Mouse (Mus musculus): ENCODE measurements around the gene Lat2.

- no peak for TF ChIP-seq CTCF (IDR thresholded peaks at IDR 0.05; ENCODE audit: low read depth, low read length)
- TF ChIP-seq POLR2A (IDR thresholded peaks at IDR 0.05; ENCODE audit: borderline replicate concordance, low read depth, low read length) = no peak
These were observed 31.0 kb downstream of the Lat2 start for GRCm38 (mm10) chr5:134583884-134584213.

Data from bone marrow macrophage, adult 2 months (primary cell).